Mouse (Mus musculus): ENCODE measurements around the gene Gm17720.

GRCm38 (mm10) chr8:110071600-110071999 is 31.0 kb downstream of the Gm17720 start:
- TF ChIP-seq CTCF (IDR thresholded peaks at IDR 0.05; ENCODE audit: low read depth): peak; percentile 93
- TF ChIP-seq EP300 (IDR thresholded peaks at IDR 0.05; ENCODE audit: low read depth): no peak
